Mouse (Mus musculus) adrenal gland, adult 18-20 months (tissue): ENCODE measurements around the gene Gm37240. TPM values are rescaled to one million over a fixed set of nuclear protein-coding genes. Genes with fewer than 3 reads are reported as not detected.

Source experiments
- DNase-seq, 2 experiments: peaks; one replicate each; pipeline ENCODE4 v3.0.0; 2021 to 2022; ENCODE audit warnings: low spot score in 2 of 2
- total RNA-seq, 2 experiments: library from RNA; stranded (reverse); gene quantifications; 1 replicate in 1 of 2; 2 replicates in 1 of 2; pipeline ENCODE4 v1.2.3; 2021

Gene Gm37240
- total RNA-seq, 2 experiments from 2014 or later = 5.7 to 7.9 TPM

DNA sequence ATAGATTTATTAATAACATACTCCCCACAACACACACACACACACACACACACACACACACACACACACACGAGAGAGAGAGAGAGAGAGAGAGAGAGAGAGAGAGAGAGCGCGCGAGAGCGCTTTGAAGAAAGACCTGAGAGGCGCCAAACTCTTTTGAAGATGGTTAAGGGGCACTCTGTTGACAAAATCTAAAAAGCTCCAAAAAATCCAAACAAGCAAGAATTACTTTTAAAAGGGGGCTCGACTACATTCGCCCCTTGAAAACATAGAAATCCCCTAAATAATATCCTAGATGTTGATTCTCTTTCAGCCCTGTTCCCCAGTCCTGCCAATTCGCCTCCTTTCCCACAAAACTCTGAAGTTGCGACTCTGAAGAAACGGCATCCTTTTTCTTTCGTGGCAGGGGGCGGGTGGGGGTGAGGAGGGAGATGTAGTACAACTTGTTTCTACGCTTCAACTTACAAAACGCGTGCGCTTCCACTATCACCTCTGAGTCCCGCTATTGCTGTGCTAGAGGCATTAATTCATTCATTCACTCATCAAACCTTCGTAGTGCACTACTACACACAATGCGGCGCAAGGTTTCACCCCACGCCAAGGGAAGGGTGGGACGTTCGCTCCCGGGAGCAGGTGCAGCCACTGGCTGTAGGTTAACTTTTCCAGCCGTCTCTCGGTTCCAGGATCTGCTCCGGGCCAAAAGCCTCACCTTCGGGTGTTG lies 1073.7 kb downstream of the Gm37240 start:
- DNase-seq = no peak

DNA sequence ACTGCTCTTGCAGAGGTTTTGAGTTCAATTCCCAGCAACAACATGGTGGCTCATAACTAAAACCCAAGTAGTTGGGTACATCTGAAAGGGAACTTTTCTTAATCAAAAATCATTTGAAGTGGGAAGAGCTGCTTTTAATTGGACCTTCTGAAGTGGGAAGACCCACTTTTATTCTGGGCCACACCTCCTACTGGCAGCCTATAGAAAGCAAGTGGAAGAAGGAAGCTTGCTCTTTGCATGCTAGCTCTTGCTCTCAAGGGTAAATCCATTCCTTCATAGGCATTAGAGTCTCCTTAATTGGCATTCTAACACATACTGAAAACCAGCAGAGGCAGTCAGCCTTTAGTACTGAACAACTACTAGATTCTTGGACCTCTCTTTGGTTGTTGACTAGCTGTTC lies 1076.5 kb downstream of the Gm37240 start:
- DNase-seq = no peak

GRCm38 (mm10) chr3:84808906-84809305 lies 1078.4 kb downstream of the Gm37240 start:
- no peak for DNase-seq

DNA sequence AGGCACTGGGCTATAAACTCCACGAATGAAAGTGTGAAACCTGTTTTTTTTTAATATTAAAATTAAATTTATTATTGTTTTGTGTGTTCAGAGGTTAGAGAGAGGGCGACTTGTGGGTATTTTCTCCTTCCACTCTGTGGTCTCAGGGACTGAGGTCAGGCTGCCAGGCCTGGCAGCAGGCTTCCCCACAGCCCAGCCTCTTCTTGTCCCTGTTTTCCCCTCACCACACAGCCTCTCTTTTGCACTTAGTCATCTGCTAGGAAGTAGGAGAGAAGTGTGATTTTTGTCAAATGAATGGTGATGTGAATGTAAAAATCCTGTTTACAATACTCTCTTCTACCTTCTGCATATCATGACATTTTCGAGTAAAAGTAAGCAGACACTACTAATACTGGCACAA lies 1079.5 kb downstream of the Gm37240 start:
- DNase-seq = no peak

DNA sequence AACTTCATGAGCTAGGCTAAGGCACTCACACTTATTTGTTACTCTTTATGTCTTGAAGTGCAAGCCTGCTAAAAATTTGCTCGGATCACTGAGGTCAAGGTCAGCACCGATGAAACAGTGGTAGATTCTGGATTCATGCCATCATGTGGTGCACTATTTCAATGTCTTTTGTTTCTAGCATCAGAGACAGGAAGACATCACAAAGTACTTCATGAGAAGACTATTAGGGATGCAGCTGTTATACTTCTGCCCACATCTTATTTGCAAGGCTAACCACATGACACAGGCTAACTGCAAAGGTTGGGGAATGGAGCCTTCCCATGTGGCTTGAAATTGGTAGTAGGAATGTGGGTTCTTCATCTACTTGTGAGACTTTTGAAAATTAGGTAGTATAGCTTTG lies 1081.1 kb downstream of the Gm37240 start:
- no peak for DNase-seq

- DNase-seq = no peak
These were observed 1083.3 kb downstream of the Gm37240 start for GRCm38 (mm10) chr3:84804036-84804435.

DNA sequence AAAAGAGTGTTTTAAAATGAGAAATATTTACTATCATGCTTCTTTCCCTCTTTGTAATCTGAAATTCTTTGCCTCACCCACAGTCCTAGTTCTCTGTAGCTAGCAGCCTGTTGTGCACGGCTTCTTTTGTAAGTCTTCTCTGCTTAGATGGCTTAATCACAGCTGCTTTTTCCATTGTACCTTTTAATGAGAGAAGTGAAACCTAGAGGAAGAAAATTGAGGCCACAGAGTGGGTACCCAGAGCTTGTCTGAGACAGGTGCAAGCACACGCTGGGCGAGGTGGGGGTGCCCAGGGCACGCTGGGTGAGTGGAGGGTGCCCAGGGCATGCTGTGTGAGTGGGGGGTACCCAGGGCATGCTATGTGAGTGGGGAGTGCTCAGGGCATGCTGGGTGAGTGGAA lies 1099.4 kb downstream of the Gm37240 start:
- DNase-seq = no peak

DNA sequence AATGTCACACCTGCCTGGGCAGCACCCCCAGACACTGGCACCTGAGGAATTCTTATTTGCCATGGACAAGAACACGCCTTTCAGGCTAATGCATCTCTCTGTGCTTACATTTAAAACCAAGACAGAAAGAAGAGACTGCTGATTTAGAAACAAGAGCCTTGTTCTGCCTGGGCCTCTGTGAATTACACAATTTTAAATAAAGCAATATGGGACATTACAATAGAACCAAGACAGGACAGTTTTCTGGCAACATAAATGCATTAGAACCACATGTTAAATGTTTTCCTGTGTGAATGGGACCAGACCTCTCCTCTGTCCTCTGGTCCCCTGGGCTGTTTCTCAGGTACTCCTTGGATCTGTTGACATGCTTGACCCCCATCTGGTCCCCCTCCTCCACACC lies 1111.2 kb downstream of the Gm37240 start:
- DNase-seq = no peak

DNA sequence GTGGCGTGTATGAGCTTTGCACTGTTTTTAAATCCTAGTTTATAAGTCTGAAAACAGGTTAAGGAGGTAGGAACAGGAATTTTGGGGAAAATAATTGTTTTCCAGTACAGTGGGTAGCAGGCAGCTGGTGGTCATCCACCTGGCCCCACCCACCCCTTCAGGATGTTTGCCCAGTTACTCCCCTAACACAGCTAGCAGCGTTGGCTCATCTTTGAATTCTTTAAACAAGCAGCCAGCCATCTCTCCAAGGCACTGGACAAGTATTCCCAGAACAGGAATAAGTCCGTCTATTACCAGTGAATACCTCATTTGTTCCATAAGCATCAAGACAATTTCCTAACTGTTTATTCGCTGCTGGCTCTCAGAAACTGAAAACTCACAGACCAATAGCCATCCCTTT lies 1111.7 kb downstream of the Gm37240 start:
- DNase-seq = no peak

- DNase-seq = no peak
These were observed 1112.3 kb downstream of the Gm37240 start for GRCm38 (mm10) chr3:84775067-84775423.

DNA sequence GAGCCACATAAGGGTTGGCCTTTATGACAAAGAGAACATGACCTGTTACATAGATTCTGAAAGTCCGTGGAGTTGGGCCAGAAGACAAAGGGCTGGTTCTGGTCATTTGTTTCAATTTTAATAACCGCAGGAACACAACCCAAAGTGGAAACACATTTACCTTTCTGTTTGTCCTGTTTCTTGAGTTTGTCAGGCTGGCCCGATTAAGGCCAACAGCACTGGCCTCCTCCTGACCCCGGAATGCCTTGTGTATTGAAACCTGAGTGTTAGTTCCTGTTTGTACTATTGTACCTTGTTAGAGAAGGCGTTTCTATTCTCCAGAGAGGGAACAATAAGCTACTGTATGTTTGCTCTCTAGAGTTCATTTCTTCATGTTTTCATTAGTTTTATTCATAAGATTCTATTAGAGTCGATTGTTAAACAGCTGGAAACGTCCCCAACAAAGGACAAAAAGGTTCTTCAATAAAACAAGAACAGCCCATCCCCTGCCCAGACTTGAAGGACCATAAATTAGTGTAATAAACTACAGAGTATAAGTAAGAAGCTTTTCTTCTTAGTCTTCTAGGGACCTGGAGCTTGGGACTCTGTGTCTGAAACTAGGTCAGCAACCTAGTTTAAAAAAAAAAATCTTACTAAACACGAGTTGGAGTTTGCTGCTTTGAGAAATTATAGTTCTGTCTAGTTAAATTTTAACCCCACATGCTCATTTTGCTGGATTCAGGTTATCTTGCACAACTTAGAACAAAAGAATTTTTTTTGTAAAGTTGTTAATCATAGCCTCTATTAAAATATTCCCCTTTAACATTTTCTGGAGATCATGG lies 1112.9 kb downstream of the Gm37240 start:
- no peak for DNase-seq

DNA sequence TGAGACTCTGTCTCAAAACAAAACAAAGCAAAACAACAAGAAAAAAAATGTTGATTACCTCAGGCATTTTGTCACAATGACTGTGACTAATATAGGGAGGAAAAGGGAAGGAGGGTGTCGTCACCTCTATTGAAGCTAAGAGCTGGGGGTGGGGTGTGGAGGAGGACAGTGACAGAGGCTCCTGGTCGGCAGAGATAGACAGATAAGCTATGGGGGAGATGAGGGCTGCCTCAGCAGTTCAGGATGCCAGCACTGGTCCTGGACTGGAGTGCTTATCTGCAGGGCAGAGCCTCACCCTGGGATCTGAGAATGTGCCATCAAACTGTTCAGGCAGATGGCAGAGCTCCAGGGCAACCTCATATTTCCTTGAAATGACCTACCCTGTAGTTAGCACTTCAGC lies 1115.3 kb downstream of the Gm37240 start:
- no peak for DNase-seq

DNA sequence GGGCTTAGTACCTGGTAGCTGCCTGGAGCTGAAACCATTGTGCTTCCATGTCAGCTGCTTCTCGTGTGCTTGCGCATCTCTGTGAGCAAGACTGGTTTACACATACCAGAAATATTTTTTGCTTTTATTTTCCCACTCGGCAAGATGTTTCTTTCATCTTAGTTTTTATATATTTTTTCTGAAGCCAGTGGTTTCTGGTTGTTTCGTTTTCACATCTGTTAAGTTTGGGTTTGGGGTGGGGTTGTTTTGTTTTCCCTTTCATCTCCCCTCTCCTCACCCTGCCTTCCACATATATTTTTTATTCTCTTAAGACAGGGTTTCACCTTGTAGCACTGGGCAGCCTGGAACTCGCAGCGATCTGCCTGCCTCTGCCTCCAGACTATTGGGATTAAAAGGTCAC lies 1116.8 kb downstream of the Gm37240 start:
- no peak for DNase-seq

DNA sequence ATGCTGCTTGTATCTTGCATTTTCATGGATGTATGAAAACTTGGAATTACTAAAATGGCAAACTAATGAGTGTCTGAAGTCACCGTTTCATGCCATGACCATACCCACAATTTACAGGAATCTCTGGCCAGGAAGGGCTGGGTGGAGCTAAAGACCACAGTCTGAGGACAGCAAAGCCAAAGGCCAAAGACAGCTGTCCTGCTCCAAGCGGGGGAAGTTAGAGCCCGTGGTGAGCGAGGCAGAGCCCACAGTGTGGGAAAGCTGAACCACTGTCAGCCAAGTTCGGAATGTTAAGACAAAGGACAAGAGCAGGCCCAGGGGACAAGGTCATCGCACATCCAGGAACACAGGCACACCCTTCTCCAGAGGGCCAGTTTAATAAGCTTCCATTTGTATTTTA lies 1117.9 kb downstream of the Gm37240 start:
- no peak for DNase-seq

DNA sequence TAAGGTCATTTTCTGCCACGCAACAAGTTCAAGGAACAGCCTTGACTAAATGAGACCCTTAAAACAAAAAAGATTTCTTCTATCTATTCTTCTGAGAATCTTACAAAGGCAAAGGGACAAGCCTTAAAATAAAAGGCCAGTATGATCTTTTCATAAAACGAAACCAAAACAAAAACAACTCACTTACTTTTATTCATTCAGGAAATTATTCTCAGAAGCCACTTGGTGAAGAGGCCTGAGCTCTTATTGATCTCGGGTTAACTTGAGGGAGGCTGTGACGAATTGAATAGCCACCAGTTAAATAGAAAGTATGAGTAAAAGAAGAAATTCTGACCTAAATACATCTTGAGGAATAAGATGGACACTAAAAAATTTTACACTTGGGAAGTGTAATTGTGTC lies 1118.4 kb downstream of the Gm37240 start:
- no peak for DNase-seq

GRCm38 (mm10) chr3:84753816-84754215 lies 1133.5 kb downstream of the Gm37240 start:
- DNase-seq = no peak

DNA sequence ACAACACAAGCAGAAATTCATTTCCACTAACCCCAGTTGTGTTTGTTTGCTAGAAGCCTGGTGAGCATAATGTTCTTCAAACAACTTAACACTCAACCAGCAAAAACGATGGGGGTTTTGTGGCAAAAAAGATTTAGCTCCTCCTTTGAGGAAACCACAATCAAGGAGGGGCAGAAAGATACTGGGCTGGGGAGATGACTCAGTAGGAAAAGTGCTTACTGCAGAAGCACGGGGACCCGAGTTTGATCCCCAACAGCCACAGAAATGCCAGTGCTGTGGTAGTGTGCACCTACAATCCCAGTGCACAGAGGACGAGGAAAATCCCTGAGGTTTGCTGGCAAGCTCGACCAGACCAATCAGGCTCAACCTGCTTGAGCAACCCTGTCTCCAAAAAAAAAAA lies 1138.1 kb downstream of the Gm37240 start:
- DNase-seq = no peak

GRCm38 (mm10) chr3:84748139-84748538 lies 1139.2 kb downstream of the Gm37240 start:
- DNase-seq = no peak

DNA sequence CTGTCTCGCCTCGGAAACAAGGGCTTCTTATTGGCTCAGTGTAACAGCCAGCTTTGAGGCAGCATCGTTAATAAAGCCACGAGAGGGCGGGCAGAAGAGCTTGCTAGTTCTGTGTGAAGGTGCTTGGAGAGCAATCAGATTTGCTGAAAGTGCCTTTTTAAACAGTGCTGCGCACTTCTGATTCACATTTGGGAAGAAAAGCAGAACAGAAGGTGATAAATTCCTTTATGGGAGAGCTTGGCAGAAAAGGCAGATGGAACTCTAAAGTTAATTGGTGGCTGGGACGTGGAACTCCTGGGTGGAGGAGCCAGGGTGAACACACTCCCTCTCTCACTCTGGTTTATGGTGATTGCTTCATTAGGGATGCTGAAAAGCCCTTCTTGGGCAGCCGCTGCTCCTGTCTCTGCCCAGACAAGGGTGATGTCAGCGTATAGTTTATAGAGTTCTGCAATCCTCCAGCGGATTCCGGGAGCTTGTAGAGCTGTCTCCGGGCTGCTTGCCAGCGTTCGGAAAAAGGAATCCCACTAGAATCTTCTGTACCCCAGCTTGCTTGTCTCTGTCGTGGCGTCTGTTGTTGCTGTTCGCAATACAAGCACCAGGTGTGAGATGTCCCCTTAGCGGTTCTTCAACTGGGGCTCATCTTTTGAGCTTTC lies 1141.7 kb downstream of the Gm37240 start:
- DNase-seq = peak in 1 of 2 experiments; percentile 33

DNA sequence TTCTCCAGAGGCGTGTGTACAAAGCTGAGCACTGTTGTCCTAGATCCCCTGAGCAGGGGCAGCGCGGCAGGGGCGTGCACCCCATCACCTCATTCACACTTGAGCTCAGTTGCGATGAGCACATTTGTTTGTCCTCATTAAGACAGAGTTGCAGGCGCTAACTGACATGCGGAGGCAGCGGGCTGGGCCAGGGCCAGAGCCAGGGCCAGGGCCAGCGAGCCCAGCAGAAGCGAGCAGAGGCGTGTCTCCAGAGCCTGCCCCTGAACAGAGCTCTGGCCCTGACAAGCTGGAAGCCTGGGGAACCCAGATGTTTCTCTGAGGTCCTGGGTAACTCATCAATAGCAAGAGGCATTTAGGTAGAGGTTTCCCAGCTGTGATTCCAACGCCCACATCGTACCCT lies 1142.6 kb downstream of the Gm37240 start:
- no peak for DNase-seq

GRCm38 (mm10) chr3:84740050-84740596 lies 1147.2 kb downstream of the Gm37240 start:
- no peak for DNase-seq

GRCm38 (mm10) chr3:84737137-84737536 lies 1150.2 kb downstream of the Gm37240 start:
- DNase-seq = no peak
